Mouse (Mus musculus) right cerebral cortex, adult 2 months (tissue): ENCODE results near the gene Hspa4.
A peak's percentile ranks its signal among the peaks of the same experiment; 100 is the strongest.

Experiments
- DNase-seq, 2 experiments: peaks; one replicate each; pipeline ENCODE4 v3.0.0; 2021 to 2022; ENCODE audit warnings: low spot score in 2 of 2

Hspa4 gene

GRCm38 (mm10) chr11:53252186-53253119, 47.8 kb downstream of the Hspa4 start:
- no peak for DNase-seq

- DNase-seq, result no peak
Measured at GRCm38 (mm10) chr11:53250796-53251195, 49.5 kb downstream of the Hspa4 start.

DNA sequence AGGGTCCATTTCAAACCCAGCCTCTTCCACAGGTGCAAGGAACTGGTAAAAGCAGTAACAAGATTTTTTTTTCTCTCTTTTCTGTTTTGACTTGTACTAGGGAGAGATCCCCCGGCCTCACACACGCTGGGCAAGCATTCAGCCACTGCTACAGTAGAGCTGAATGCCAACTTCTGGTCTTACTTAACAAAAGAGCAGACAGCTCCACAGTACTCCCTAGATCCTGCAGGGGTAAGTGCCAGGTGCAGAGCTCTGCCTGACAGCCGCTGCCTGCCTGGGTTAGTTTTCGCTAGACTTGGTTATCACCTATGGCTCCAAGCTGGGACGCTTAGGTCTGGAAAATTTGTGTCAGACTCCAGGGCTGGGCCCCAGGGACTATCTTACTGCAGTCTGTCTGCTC, 50.6 kb downstream of the Hspa4 start:
- no peak for DNase-seq

DNA sequence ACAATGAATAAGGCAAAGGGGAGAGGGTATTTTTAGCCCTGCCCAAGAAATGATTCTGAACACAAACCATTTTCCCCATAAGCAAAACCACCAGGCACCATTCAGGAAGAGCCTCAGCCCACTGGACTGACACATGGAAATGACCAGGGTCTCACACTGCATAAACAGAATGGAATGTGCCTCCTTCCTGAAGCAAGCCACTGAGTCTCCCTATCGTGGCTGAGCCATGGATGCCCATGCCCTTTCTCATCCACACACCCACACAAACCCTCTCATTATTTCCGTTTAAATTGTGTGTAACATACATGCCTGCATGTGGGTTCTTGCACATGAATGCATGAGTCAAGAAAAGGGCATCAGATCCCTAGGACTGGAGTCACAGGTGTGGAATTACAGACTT, 54.7 kb downstream of the Hspa4 start:
- no peak for DNase-seq

DNA sequence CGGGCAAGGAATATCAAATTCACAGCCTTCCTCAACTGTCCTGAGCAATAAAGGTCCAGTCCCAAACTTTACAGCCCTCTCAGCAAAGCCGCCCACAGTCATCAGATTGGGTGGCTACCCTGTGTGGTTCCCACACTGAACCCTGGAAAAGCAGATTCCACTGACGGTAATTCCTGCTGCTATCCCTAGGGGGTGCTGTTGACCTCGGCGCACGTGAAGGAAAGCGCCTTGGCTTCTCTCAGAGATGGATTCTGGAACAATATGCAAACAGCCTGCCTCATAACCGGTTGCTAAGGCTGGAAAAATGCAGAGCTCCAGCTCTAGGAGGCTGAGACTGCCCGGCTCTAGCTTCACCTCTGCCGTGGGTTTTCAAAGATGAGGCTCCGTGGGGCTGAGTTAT, 57.1 kb downstream of the Hspa4 start:
- DNase-seq, result peak in 1 of 2 experiments; percentile 45

DNA sequence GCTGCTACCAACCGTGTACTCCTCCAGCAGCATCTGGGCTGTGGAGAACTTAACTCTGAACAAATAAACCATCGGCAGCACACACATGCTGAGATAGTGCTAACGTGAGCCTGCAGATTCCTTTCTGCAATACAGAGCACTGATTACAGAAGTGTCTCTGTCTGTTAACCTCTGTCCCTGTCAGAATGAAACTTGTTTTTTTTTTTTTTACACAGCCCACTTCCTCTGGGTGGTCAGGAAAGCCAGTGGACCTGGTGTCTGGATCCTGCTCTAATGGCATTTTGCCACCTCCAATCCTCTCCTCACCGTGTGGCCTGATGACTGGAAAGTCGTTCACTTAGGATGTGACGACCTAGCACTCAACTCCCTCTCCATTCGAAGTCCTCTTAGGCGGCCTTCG, 66.7 kb downstream of the Hspa4 start:
- no peak for DNase-seq

- peak in 1 of 2 experiments; percentile 23 for DNase-seq
Measured at GRCm38 (mm10) chr11:53231836-53232235, 68.4 kb downstream of the Hspa4 start.

GRCm38 (mm10) chr11:53229011-53229410, 71.2 kb downstream of the Hspa4 start:
- DNase-seq, result peak; percentile 70 to 83

DNA sequence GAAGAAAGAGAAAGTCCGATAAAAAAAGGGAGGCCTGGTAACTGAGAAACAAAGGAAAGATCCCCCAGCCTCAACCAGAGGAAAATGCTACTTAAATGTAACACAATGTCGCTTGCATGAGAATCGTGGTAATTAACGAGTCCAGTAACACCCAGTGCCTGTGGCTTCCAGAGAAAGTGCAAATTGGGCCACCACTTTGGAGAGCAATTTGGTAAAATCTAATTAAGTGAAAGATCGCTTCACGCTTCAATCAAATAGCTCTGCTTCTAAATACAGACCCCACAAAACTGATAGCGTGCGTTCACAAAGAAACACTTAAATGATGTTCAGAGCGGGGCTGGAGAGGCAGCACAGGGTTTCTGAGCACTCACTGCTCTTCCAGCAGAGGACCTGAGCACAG, 89.4 kb downstream of the Hspa4 start:
- DNase-seq, result no peak
